Mouse (Mus musculus): ENCODE data around the gene Cdh26. TPM values are rescaled to one million over a fixed set of nuclear protein-coding genes. Genes with fewer than 3 reads are reported as not detected.

The Cdh26 gene
- polyA plus RNA-seq, 1 experiment from 2014 or later = 0.07 TPM

GRCm38 (mm10) chr2:178415150-178415448, 15.2 kb upstream of the Cdh26 start:
- ATAC-seq (ENCODE audit: low read depth) = no peak
- Histone ChIP-seq H3K4me3 (ENCODE audit: low read depth, low read length) (peak overlapping the region; percentile 62), H3K27ac (ENCODE audit: low read depth, low read length) (no peak overlapping the region; the same call in 1 of the 2 replicates), H3K4me2 (ENCODE audit: low read depth, low read length) (peak overlapping the region; percentile 100), H3K27me3 (ENCODE audit: control insufficient read depth, insufficient read depth, low read length) (peaks cover 5% of the 10 kb centered on the region), H3K9ac (replicated peaks; ENCODE audit: low read depth, low read length) (peak overlapping the region; percentile 74), H3K4me1 (ENCODE audit: control insufficient read depth, insufficient read depth, low read length) (peaks cover 19% of the 10 kb centered on the region), H3K9me3 (ENCODE audit: control insufficient read depth, low read length) (no peaks in the 10 kb centered on the region), H3K36me3 (ENCODE audit: control insufficient read depth, insufficient read depth, low read length) (no peaks in the 10 kb centered on the region)
- 15% methylated on average over 3 of the region's 3 CpGs for WGBS

- no peak overlapping the region for H3K27ac ChIP-seq (ENCODE audit: low read depth, low read length)
- 77% methylated on average over 13 of the region's 13 CpGs for WGBS
Measured at GRCm38 (mm10) chr2:178416427-178416826, 13.9 kb upstream of the Cdh26 start.

GRCm38 (mm10) chr2:178416970-178417369, 13.4 kb upstream of the Cdh26 start:
- Histone ChIP-seq H3K27me3 (ENCODE audit: control insufficient read depth, insufficient read depth, low read length) (peaks cover 3% of the 10 kb centered on the region), H3K9me3 (ENCODE audit: control insufficient read depth, low read length) (no peaks in the 10 kb centered on the region), H3K9ac (replicated peaks; ENCODE audit: low read depth, low read length) (no peak overlapping the region), H3K36me3 (ENCODE audit: control insufficient read depth, insufficient read depth, low read length) (no peaks in the 10 kb centered on the region), H3K4me2 (ENCODE audit: low read depth, low read length) (no peak overlapping the region), H3K27ac (ENCODE audit: low read depth, low read length) (no peak overlapping the region), H3K4me3 (ENCODE audit: low read depth, low read length) (no peak overlapping the region), H3K4me1 (ENCODE audit: control insufficient read depth, insufficient read depth, low read length) (peaks cover 19% of the 10 kb centered on the region)
- 68% methylated on average over 4 of the region's 4 CpGs for WGBS
- no peak for ATAC-seq (ENCODE audit: low read depth)

More at GRCm38 (mm10) chr2:178416427-178416826, 13.9 kb upstream of the Cdh26 start:
- Histone ChIP-seq H3K4me1 (ENCODE audit: control insufficient read depth, insufficient read depth, low read length) (peaks cover 19% of the 10 kb centered on the region), H3K27me3 (ENCODE audit: control insufficient read depth, insufficient read depth, low read length) (peaks cover 4% of the 10 kb centered on the region), H3K9ac (replicated peaks; ENCODE audit: low read depth, low read length) (no peak overlapping the region), H3K9me3 (ENCODE audit: control insufficient read depth, low read length) (no peaks in the 10 kb centered on the region), H3K4me2 (ENCODE audit: low read depth, low read length) (no peak overlapping the region), H3K36me3 (ENCODE audit: control insufficient read depth, insufficient read depth, low read length) (no peaks in the 10 kb centered on the region), H3K4me3 (ENCODE audit: low read depth, low read length) (no peak overlapping the region)
- no peak for ATAC-seq (ENCODE audit: low read depth)

- no peaks in the 10 kb centered on the region for H3K9me3 ChIP-seq (ENCODE audit: control insufficient read depth, low read length)
- H3K9ac ChIP-seq (replicated peaks; ENCODE audit: low read depth, low read length) = no peak overlapping the region
- no peak overlapping the region for H3K27ac ChIP-seq (ENCODE audit: low read depth, low read length)
- no peaks in the 10 kb centered on the region for H3K27me3 ChIP-seq (ENCODE audit: control insufficient read depth, insufficient read depth, low read length)
- ATAC-seq (ENCODE audit: low read depth) = no peak
- H3K36me3 ChIP-seq (ENCODE audit: control insufficient read depth, insufficient read depth, low read length) = no peaks in the 10 kb centered on the region
- 85% methylated on average over 9 of the region's 9 CpGs for WGBS
- H3K4me2 ChIP-seq (ENCODE audit: low read depth, low read length) = no peak overlapping the region
- H3K4me3 ChIP-seq (ENCODE audit: low read depth, low read length) = no peak overlapping the region
- H3K4me1 ChIP-seq (ENCODE audit: control insufficient read depth, insufficient read depth, low read length) = peaks cover 3% of the 10 kb centered on the region; the same call in 1 of the 2 replicates
Measured at GRCm38 (mm10) chr2:178420576-178420975, 9.8 kb upstream of the Cdh26 start.

GRCm38 (mm10) chr2:178421603-178422002, 8.7 kb upstream of the Cdh26 start:
- 49% methylated on average over 6 of the region's 6 CpGs for WGBS
- no peaks in the 10 kb centered on the region for H3K36me3 ChIP-seq (ENCODE audit: control insufficient read depth, insufficient read depth, low read length)
- no peak overlapping the region for H3K4me3 ChIP-seq (ENCODE audit: low read depth, low read length)
- H3K27me3 ChIP-seq (ENCODE audit: control insufficient read depth, insufficient read depth, low read length) = no peaks in the 10 kb centered on the region
- no peak for ATAC-seq (ENCODE audit: low read depth)
- H3K9ac ChIP-seq (replicated peaks; ENCODE audit: low read depth, low read length) = no peak overlapping the region
- H3K4me1 ChIP-seq (ENCODE audit: control insufficient read depth, insufficient read depth, low read length) = no peaks in the 10 kb centered on the region
- no peaks in the 10 kb centered on the region for H3K9me3 ChIP-seq (ENCODE audit: control insufficient read depth, low read length)
- H3K4me2 ChIP-seq (ENCODE audit: low read depth, low read length) = no peak overlapping the region
- no peak overlapping the region for H3K27ac ChIP-seq (ENCODE audit: low read depth, low read length)

GRCm38 (mm10) chr2:178422186-178422585, 8.1 kb upstream of the Cdh26 start:
- no peak overlapping the region; the same call in 1 of the 2 replicates for H3K27ac ChIP-seq (ENCODE audit: low read depth, low read length)
- H3K4me3 ChIP-seq (ENCODE audit: low read depth, low read length) = no peak overlapping the region
- ATAC-seq (ENCODE audit: low read depth) = no peak
- H3K4me1 ChIP-seq (ENCODE audit: control insufficient read depth, insufficient read depth, low read length) = no peaks in the 10 kb centered on the region
- no peaks in the 10 kb centered on the region for H3K27me3 ChIP-seq (ENCODE audit: control insufficient read depth, insufficient read depth, low read length)
- no peaks in the 10 kb centered on the region for H3K9me3 ChIP-seq (ENCODE audit: control insufficient read depth, low read length)
- 43% methylated on average over 3 of the region's 3 CpGs for WGBS
- H3K36me3 ChIP-seq (ENCODE audit: control insufficient read depth, insufficient read depth, low read length) = no peaks in the 10 kb centered on the region
- H3K4me2 ChIP-seq (ENCODE audit: low read depth, low read length) = no peak overlapping the region
- no peak overlapping the region for H3K9ac ChIP-seq (replicated peaks; ENCODE audit: low read depth, low read length)

- Histone ChIP-seq H3K36me3 (ENCODE audit: control insufficient read depth, insufficient read depth, low read length) (no peaks in the 10 kb centered on the region), H3K27me3 (ENCODE audit: control insufficient read depth, insufficient read depth, low read length) (no peaks in the 10 kb centered on the region), H3K4me3 (ENCODE audit: low read depth, low read length) (no peak overlapping the region), H3K4me1 (ENCODE audit: control insufficient read depth, insufficient read depth, low read length) (no peaks in the 10 kb centered on the region), H3K9me3 (ENCODE audit: control insufficient read depth, low read length) (no peaks in the 10 kb centered on the region), H3K9ac (replicated peaks; ENCODE audit: low read depth, low read length) (no peak overlapping the region), H3K27ac (ENCODE audit: low read depth, low read length) (no peak overlapping the region), H3K4me2 (ENCODE audit: low read depth, low read length) (no peak overlapping the region)
- no peak for ATAC-seq (ENCODE audit: low read depth)
- 86% methylated on average over 5 of the region's 5 CpGs for WGBS
Measured at GRCm38 (mm10) chr2:178423223-178423622, 7.1 kb upstream of the Cdh26 start.

GRCm38 (mm10) chr2:178426229-178426628, 4.1 kb upstream of the Cdh26 start:
- no peak for ATAC-seq (ENCODE audit: low read depth)
- Histone ChIP-seq H3K27me3 (ENCODE audit: control insufficient read depth, insufficient read depth, low read length) (no peaks in the 10 kb centered on the region), H3K9ac (replicated peaks; ENCODE audit: low read depth, low read length) (no peak overlapping the region), H3K9me3 (ENCODE audit: control insufficient read depth, low read length) (no peaks in the 10 kb centered on the region), H3K36me3 (ENCODE audit: control insufficient read depth, insufficient read depth, low read length) (no peaks in the 10 kb centered on the region), H3K4me3 (ENCODE audit: low read depth, low read length) (no peak overlapping the region), H3K4me2 (ENCODE audit: low read depth, low read length) (no peak overlapping the region), H3K27ac (ENCODE audit: low read depth, low read length) (no peak overlapping the region), H3K4me1 (ENCODE audit: control insufficient read depth, insufficient read depth, low read length) (no peaks in the 10 kb centered on the region)
- 53% methylated on average over 4 of the region's 4 CpGs for WGBS

GRCm38 (mm10) chr2:178427181-178427580, 3.1 kb upstream of the Cdh26 start:
- Histone ChIP-seq H3K36me3 (ENCODE audit: control insufficient read depth, insufficient read depth, low read length) (no peaks in the 10 kb centered on the region), H3K9ac (replicated peaks; ENCODE audit: low read depth, low read length) (no peak overlapping the region), H3K4me2 (ENCODE audit: low read depth, low read length) (no peak overlapping the region), H3K4me3 (ENCODE audit: low read depth, low read length) (no peak overlapping the region), H3K27ac (ENCODE audit: low read depth, low read length) (no peak overlapping the region), H3K27me3 (ENCODE audit: control insufficient read depth, insufficient read depth, low read length) (no peaks in the 10 kb centered on the region), H3K9me3 (ENCODE audit: control insufficient read depth, low read length) (no peaks in the 10 kb centered on the region), H3K4me1 (ENCODE audit: control insufficient read depth, insufficient read depth, low read length) (no peaks in the 10 kb centered on the region)
- 86% methylated on average over 5 of the region's 5 CpGs for WGBS
- ATAC-seq (ENCODE audit: low read depth) = no peak

GRCm38 (mm10) chr2:178428183-178428582, 2.1 kb upstream of the Cdh26 start:
- 81% methylated on average over 9 of the region's 9 CpGs for WGBS
- no peak for ATAC-seq (ENCODE audit: low read depth)
- no peaks in the 10 kb centered on the region for H3K9me3 ChIP-seq (ENCODE audit: control insufficient read depth, low read length)
- no peak overlapping the region for H3K27ac ChIP-seq (ENCODE audit: low read depth, low read length)
- H3K4me1 ChIP-seq (ENCODE audit: control insufficient read depth, insufficient read depth, low read length) = no peaks in the 10 kb centered on the region
- H3K4me2 ChIP-seq (ENCODE audit: low read depth, low read length) = no peak overlapping the region
- no peaks in the 10 kb centered on the region for H3K36me3 ChIP-seq (ENCODE audit: control insufficient read depth, insufficient read depth, low read length)
- no peak overlapping the region for H3K9ac ChIP-seq (replicated peaks; ENCODE audit: low read depth, low read length)
- H3K4me3 ChIP-seq (ENCODE audit: low read depth, low read length) = no peak overlapping the region
- no peaks in the 10 kb centered on the region for H3K27me3 ChIP-seq (ENCODE audit: control insufficient read depth, insufficient read depth, low read length)

Measured in neural tube, embryonic 14.5 days (tissue).